Mouse (Mus musculus) lung, embryonic 16.5 days (tissue): ENCODE results near the gene Ihh. TPM values are rescaled to one million over a fixed set of nuclear protein-coding genes. Genes with fewer than 3 reads are reported as not detected.

ENCODE experiments used
- ATAC-seq: fragments of 200-750 bp; cut with Nextera tagmentation; 2 replicates; pipeline ENCODE4 v1.8.0; 2017; ENCODE audit warnings: low read depth, mild to moderate bottlenecking, moderate library complexity
- H3K27ac ChIP-seq: fragments of 300-500 bp; sonication (generic); 2 replicates; pipeline ENCODE4 v1.5.1; 2014; ENCODE audit warnings: mild to moderate bottlenecking, control low read depth, low read length
- H3K27me3 ChIP-seq: fragments of 300-500 bp; sonication (generic); 2 replicates; pipeline ENCODE4 v1.6.1; 2014; ENCODE audit warnings: low read depth, low read length, mixed read lengths; ENCODE audit not compliant: control insufficient read depth, insufficient read depth
- H3K36me3 ChIP-seq: fragments of 300-500 bp; sonication (generic); 2 replicates; pipeline ENCODE4 v1.6.1; 2014; ENCODE audit warnings: low read length; ENCODE audit not compliant: control insufficient read depth, insufficient read depth
- H3K4me1 ChIP-seq: fragments of 300-500 bp; sonication (generic); replicated peaks from 2 replicates; pipeline ENCODE4 v1.6.1; 2014; ENCODE audit warnings: low read length, mixed read lengths; ENCODE audit not compliant: control insufficient read depth, insufficient read depth
- H3K4me2 ChIP-seq: fragments of 300-500 bp; sonication (generic); 2 replicates; pipeline ENCODE4 v1.6.1; 2014; ENCODE audit warnings: low read depth, low read length, control low read depth
- H3K4me3 ChIP-seq: fragments of 300-500 bp; sonication (generic); 2 replicates; pipeline ENCODE4 v1.5.1; 2014; ENCODE audit warnings: mild to moderate bottlenecking, low read length, control low read depth
- H3K9ac ChIP-seq: fragments of 300-500 bp; sonication (generic); 2 replicates; pipeline ENCODE4 v1.6.1; 2014; ENCODE audit warnings: low read length, control low read depth
- H3K9me3 ChIP-seq: fragments of 300-500 bp; sonication (generic); 2 replicates; pipeline ENCODE4 v1.6.1; 2016; ENCODE audit warnings: low read length; ENCODE audit not compliant: control insufficient read depth
- WGBS: fragments of 180-500 bp; shearing (Covaris S2); extraction: QIAGEN DNeasy Blood & Tissue Kit; methylation state at CpG from one replicate; pipeline ENCODE4 v1.1.7; 2014; 5-methylcytosine and 5-hydroxymethylcytosine counted together
- polyA plus RNA-seq: library from polyadenylated mRNA; unstranded; fragments of >200 nt; fragmentation: Nextera tagmentation; extraction: Ambion mirVana; gene quantifications from 2 replicates; pipeline ENCODE4 v1.2.1, GENCODE M21; 2015

Ihh gene
- polyA plus RNA-seq, 1 experiment from 2014 or later, result 0.18 TPM

- H3K9me3 ChIP-seq, result no peaks in the 10 kb centered on the region
Observed at GRCm38 (mm10) chr1:74967962-74968580, 16.6 kb upstream of the Ihh start.

GRCm38 (mm10) chr1:74964494-74965215 lies 13.2 kb upstream of the Ihh start:
- ATAC-seq, result peak; percentile 74
- peaks cover 5% of the 10 kb centered on the region; the same call in 1 of the 2 replicates for H3K4me1 ChIP-seq
- no peaks in the 10 kb centered on the region for H3K36me3 ChIP-seq
- H3K27ac ChIP-seq, result no peak overlapping the region
- peak overlapping the region; percentile 55 for H3K9ac ChIP-seq
- H3K27me3 ChIP-seq, result no peaks in the 10 kb centered on the region; the same call in 1 of the 2 replicates
- H3K9me3 ChIP-seq, result no peaks in the 10 kb centered on the region
- H3K4me2 ChIP-seq, result peak overlapping the region; percentile 64
- WGBS, result 7% methylated on average over 16 of the region's 16 CpGs
- peak overlapping the region; percentile 32 for H3K4me3 ChIP-seq

More at GRCm38 (mm10) chr1:74967962-74968580, 16.6 kb upstream of the Ihh start:
- 29% methylated on average over 8 of the region's 8 CpGs for WGBS
- no peak overlapping the region for H3K4me2 ChIP-seq
- H3K9ac ChIP-seq, result no peak overlapping the region
- no peak for ATAC-seq
- H3K27me3 ChIP-seq, result no peaks in the 10 kb centered on the region
- no peaks in the 10 kb centered on the region for H3K36me3 ChIP-seq
- peaks cover 8% of the 10 kb centered on the region for H3K4me1 ChIP-seq
- H3K4me3 ChIP-seq, result no peak overlapping the region
- no peak overlapping the region for H3K27ac ChIP-seq

GRCm38 (mm10) chr1:74962853-74963227 lies 11.4 kb upstream of the Ihh start:
- Histone ChIP-seq H3K9me3 (no peaks in the 10 kb centered on the region), H3K9ac (no peak overlapping the region), H3K4me1 (peaks cover 5% of the 10 kb centered on the region; the same call in 1 of the 2 replicates), H3K27ac (no peak overlapping the region), H3K27me3 (peaks cover 4% of the 10 kb centered on the region), H3K4me3 (no peak overlapping the region), H3K4me2 (no peak overlapping the region), H3K36me3 (no peaks in the 10 kb centered on the region)
- ATAC-seq, result no peak
- WGBS, result 79% methylated on average over 5 of the region's 5 CpGs

- WGBS, result 57% methylated on average over 5 of the region's 5 CpGs
- Histone ChIP-seq H3K4me1 (peaks cover 5% of the 10 kb centered on the region; the same call in 1 of the 2 replicates), H3K9me3 (no peaks in the 10 kb centered on the region), H3K27me3 (peaks cover 4% of the 10 kb centered on the region), H3K4me2 (no peak overlapping the region), H3K27ac (no peak overlapping the region), H3K4me3 (no peak overlapping the region), H3K9ac (no peak overlapping the region), H3K36me3 (no peaks in the 10 kb centered on the region)
- no peak for ATAC-seq
Observed at GRCm38 (mm10) chr1:74962126-74962852, 10.8 kb upstream of the Ihh start.

- Histone ChIP-seq H3K4me3 (no peak overlapping the region), H3K4me2 (no peak overlapping the region), H3K27me3 (peaks cover 4% of the 10 kb centered on the region), H3K4me1 (peaks cover 5% of the 10 kb centered on the region; the same call in 1 of the 2 replicates), H3K36me3 (no peaks in the 10 kb centered on the region), H3K9me3 (no peaks in the 10 kb centered on the region), H3K27ac (no peak overlapping the region), H3K9ac (no peak overlapping the region)
- 75% methylated on average over 7 of the region's 7 CpGs for WGBS
- no peak for ATAC-seq
Observed at GRCm38 (mm10) chr1:74961722-74962121, 10.2 kb upstream of the Ihh start.

GRCm38 (mm10) chr1:74960059-74960458 lies 8.6 kb upstream of the Ihh start:
- H3K9ac ChIP-seq, result no peak overlapping the region
- no peaks in the 10 kb centered on the region for H3K9me3 ChIP-seq
- WGBS, result 76% methylated on average over 7 of the region's 7 CpGs
- ATAC-seq, result no peak
- H3K4me2 ChIP-seq, result no peak overlapping the region
- H3K27me3 ChIP-seq, result peaks cover 4% of the 10 kb centered on the region
- H3K27ac ChIP-seq, result no peak overlapping the region
- H3K4me3 ChIP-seq, result no peak overlapping the region
- no peaks in the 10 kb centered on the region for H3K36me3 ChIP-seq
- peaks cover 5% of the 10 kb centered on the region; the same call in 1 of the 2 replicates for H3K4me1 ChIP-seq

- ATAC-seq, result peak; percentile 15; the same call in 1 of the 2 replicates
- no peak overlapping the region for H3K27ac ChIP-seq
- H3K9ac ChIP-seq, result no peak overlapping the region; the same call in 1 of the 2 replicates
- no peaks in the 10 kb centered on the region for H3K9me3 ChIP-seq
- H3K36me3 ChIP-seq, result no peaks in the 10 kb centered on the region
- peaks cover 16% of the 10 kb centered on the region for H3K4me1 ChIP-seq
- H3K4me3 ChIP-seq, result peak overlapping the region; percentile 44
- WGBS, result 2% methylated on average over 81 of the region's 84 CpGs
- H3K4me2 ChIP-seq, result peak overlapping the region; percentile 70
- H3K27me3 ChIP-seq, result peaks cover 78% of the 10 kb centered on the region
Observed at GRCm38 (mm10) chr1:74950576-74951490, 639 bp downstream of the Ihh start.

- Histone ChIP-seq H3K4me2 (no peak overlapping the region; the same call in 1 of the 2 replicates), H3K9me3 (no peaks in the 10 kb centered on the region), H3K4me3 (no peak overlapping the region; the same call in 1 of the 2 replicates), H3K27ac (no peak overlapping the region), H3K27me3 (peaks cover 78% of the 10 kb centered on the region), H3K4me1 (peaks cover 16% of the 10 kb centered on the region), H3K9ac (no peak overlapping the region), H3K36me3 (no peaks in the 10 kb centered on the region)
- ATAC-seq, result no peak
- WGBS, result 1% methylated on average over 16 of the region's 16 CpGs
Observed at GRCm38 (mm10) chr1:74950066-74950465, 1.4 kb downstream of the Ihh start.
